Mouse (Mus musculus) liver, adult 2 months (tissue): ENCODE measurements around the gene Icmt.

ENCODE experiments used
- CTCF ChIP-seq: fragments of 200-500 bp; IDR thresholded peaks from 2 replicates; pipeline ENCODE4 v1.5.1; 2011; ENCODE audit warnings: low read depth, low read length, control low read depth
- POLR2A ChIP-seq: fragments of 200-500 bp; IDR thresholded peaks from 2 replicates; pipeline ENCODE4 v1.6.1; 2011; ENCODE audit warnings: low read length, control low read depth; ENCODE audit not compliant: insufficient read depth; ENCODE audit errors: extremely low read depth

DNA sequence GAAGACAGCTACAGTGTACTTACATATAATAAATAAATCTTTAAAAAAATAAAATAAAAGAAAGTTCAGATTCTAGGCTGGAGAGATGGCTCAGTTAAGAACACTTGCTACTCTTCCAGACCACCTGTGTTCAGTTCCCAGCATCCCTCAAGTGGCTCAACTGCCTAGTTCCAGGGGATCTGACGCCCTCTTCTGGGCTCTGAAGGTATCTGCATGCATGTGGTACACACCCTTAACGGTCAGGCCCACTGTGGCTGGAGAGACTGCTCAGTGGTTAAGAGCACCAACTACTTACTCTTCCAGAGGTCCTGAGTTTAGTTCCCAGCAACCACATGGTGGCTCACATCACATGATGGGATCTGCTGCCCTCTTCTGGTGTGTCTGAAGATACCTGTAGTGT, 19.1 kb upstream of the Icmt start:
- TF ChIP-seq CTCF: no peak
- TF ChIP-seq POLR2A: no peak
